Mouse (Mus musculus): ENCODE measurements around the gene Tlr13.

DNA sequence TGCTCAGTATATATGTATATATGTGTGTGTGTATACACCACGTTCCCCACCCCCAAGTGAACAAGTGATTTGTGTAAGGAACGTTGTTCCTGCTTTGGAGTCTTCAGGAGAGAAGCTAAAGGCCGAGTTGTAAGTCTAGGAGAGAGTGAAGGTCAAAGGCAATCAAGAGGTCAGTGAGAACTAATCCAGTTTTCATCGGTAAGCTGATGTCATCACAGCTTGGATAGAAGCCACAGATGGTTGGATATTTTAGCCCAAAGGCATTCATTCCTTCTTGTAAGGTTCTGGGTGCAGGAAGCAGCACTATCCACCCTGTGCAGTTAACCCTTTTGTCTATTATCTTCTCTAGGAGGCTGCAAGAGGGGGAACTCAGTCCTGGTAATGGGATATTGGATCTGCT lies 47.1 kb downstream of the Tlr13 start:
- TF ChIP-seq CTCF (IDR thresholded peaks at IDR 0.05; ENCODE audit: extremely low read depth, insufficient read depth, insufficient read length, insufficient replicate concordance) (no peak), POLR2A (IDR thresholded peaks at IDR 0.05; ENCODE audit: low read depth, low read length) (no peak)
